ENCODE assay signal across 8 mouse cellular contexts in the genomic region with DNA sequence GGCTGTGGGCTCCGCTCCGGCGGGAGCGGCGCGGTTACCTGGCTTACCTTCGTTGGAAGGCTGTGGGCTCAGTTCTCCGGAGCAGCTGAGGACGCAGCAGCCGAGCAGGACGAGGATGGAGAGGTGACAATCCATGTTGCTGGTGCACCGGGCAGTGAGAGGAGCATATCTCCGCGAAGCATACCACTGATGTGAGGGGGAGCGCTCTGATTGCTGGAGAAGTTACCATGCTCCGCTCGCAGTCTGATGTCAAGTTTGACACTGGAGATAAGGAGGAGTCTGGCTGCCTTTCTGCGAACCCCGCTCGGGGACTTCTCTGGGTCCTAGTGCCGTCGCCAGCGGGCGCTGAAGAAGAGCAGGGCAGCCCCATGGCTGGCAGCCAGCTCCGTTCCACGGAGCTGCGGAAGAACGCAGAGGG. TPM values are rescaled to one million over a fixed set of nuclear protein-coding genes. Genes with fewer than 3 reads are reported as not detected.
A peak's percentile ranks its signal among the peaks of the same experiment; 100 is the strongest.
DNase-seq lines count a peak whose midpoint lies in the region; ATAC-seq lines count a peak whose summit lies in the region.

A gene (minus strand): TSS at position 263 of the 418 bp plus-strand sequence.

- intact Hi-C loops in gastrocnemius, postnatal 36 days (cut with DNase I): no loop called here

- ATAC-seq in inflammation-experienced regulatory T-cells, adult 6 months: peak; percentile 85
- ATAC-seq in erythroblast, adult 5-6 weeks (replicated peaks; ENCODE audit: low FRiP score, poor library complexity, severe bottlenecking): no peak

- peak; percentile 76 for DNase-seq in adrenal gland, postnatal 14 days
- DNase-seq in embryo, embryonic 11 days: peak; percentile 92
- DNase-seq in gastrocnemius, postnatal 36 days: peak; percentile 32 to 45
- DNase-seq in left cerebral cortex, adult 9 months (ENCODE audit: low spot score in 2 of 2): peak; percentile 48 to 84
- DNase-seq in lung, postnatal 4 days: peak; percentile 70 to 87
- DNase-seq in retina, postnatal 7 days (ENCODE audit: low read depth, low spot score): peak; percentile 59

RNA-seq across cellular contexts. Expression of the gene that starts here (rescaled TPM):
- 2.9 TPM in 2 replicates for total RNA-seq in adrenal gland, postnatal 14 days (2021)
- total RNA-seq in gastrocnemius, postnatal 36 days (2021): under 1 TPM; 0.37 to 0.64 TPM
- polyA plus RNA-seq in inflammation-experienced regulatory T-cells, adult 6 months (2017; shearing (Covaris generic)): 1 to 10 TPM in 2 of 3 experiments, under 1 TPM in 1; 0.70 to 2.1 (median 1.2) TPM
- total RNA-seq in erythroblast, adult 5-6 weeks (2015; ENCODE audit: low replicate concordance): not detected in 2 replicates
- not detected in 2 replicates for total RNA-seq in erythroblast, adult 5-6 weeks (2017; ENCODE audit: low replicate concordance)

Comparison
In these comparisons a context has a peak if more than half of its experiments do, and no peak if none do; other contexts are left out.
1. Peak in DNase-seq in gastrocnemius, postnatal 36 days; RNA of the gene not detected or under 1 TPM.
2. DNase-seq: peak in every context shown above with its lines; median percentile 92 in embryo, embryonic 11 days; 78 in lung, postnatal 4 days; 76 in adrenal gland, postnatal 14 days; 66 in left cerebral cortex, adult 9 months; 59 in retina, postnatal 7 days; 38 in gastrocnemius, postnatal 36 days.